Mouse (Mus musculus) neural tube, embryonic 11.5 days (tissue): ENCODE results near the gene Samd15. TPM values are rescaled to one million over a fixed set of nuclear protein-coding genes. Genes with fewer than 3 reads are reported as not detected.
"Not testable (repeated sequence)": the region's sequence is repeated elsewhere in the genome, so short reads cannot be mapped to it uniquely, and the experiment has no call there.

Experiments
- ATAC-seq: fragments of 200-750 bp; cut with Nextera tagmentation; 2 replicates; pipeline ENCODE4 v1.8.0; 2017; ENCODE audit warnings: moderate number of reproducible peaks, mild to moderate bottlenecking, moderate TSS enrichment, moderate library complexity; ENCODE audit not compliant: insufficient read depth, low FRiP score, low TSS enrichment
- DNase-seq: peaks from one replicate; pipeline ENCODE4 v3.0.0-alpha.2; 2015; ENCODE audit warnings: low spot score
- H3K27ac ChIP-seq: fragments of 300-500 bp; sonication (generic); 2 replicates; pipeline ENCODE4 v1.5.1; 2014; ENCODE audit warnings: low read depth, mild to moderate bottlenecking, low read length
- H3K27me3 ChIP-seq: fragments of 300-500 bp; sonication (generic); 2 replicates; pipeline ENCODE4 v1.6.1; 2014; ENCODE audit warnings: mild to moderate bottlenecking, low read length, mixed read lengths; ENCODE audit not compliant: control insufficient read depth, insufficient read depth
- H3K36me3 ChIP-seq: fragments of 300-500 bp; sonication (generic); 2 replicates; pipeline ENCODE4 v1.6.1; 2014; ENCODE audit warnings: mild to moderate bottlenecking, low read length, moderate library complexity, mixed read lengths; ENCODE audit not compliant: control insufficient read depth, insufficient read depth
- H3K4me1 ChIP-seq: fragments of 300-500 bp; sonication (generic); 2 replicates; pipeline ENCODE4 v1.6.1; 2014; ENCODE audit warnings: low read length, mixed read lengths; ENCODE audit not compliant: control insufficient read depth, insufficient read depth
- H3K4me2 ChIP-seq: fragments of 300-500 bp; sonication (generic); 2 replicates; pipeline ENCODE4 v1.6.1; 2014; ENCODE audit warnings: low read depth, mild to moderate bottlenecking, moderate library complexity
- H3K4me3 ChIP-seq: fragments of 300-500 bp; sonication (generic); 2 replicates; pipeline ENCODE4 v1.5.1; 2014; ENCODE audit warnings: low read depth, low read length
- H3K9ac ChIP-seq: fragments of 300-500 bp; sonication (generic); 2 replicates; pipeline ENCODE4 v1.6.1; 2014; ENCODE audit warnings: mild to moderate bottlenecking, low read length
- H3K9me3 ChIP-seq: fragments of 300-500 bp; sonication (generic); 2 replicates; pipeline ENCODE4 v1.6.1; 2016; ENCODE audit warnings: low read length; ENCODE audit not compliant: control insufficient read depth
- WGBS: fragments of 180-500 bp; shearing (Covaris S2); extraction: QIAGEN DNeasy Blood & Tissue Kit; methylation state at CpG from one replicate; pipeline ENCODE4 v1.1.7; 2014; 5-methylcytosine and 5-hydroxymethylcytosine counted together
- polyA plus RNA-seq: library from polyadenylated mRNA; unstranded; fragments of >200 nt; fragmentation: Nextera tagmentation; extraction: Ambion mirVana; gene quantifications from 2 replicates; pipeline ENCODE4 v1.2.1, GENCODE M21; 2014

Samd15 gene
- polyA plus RNA-seq, 1 experiment from 2014 or later, result 1.8 TPM

DNA sequence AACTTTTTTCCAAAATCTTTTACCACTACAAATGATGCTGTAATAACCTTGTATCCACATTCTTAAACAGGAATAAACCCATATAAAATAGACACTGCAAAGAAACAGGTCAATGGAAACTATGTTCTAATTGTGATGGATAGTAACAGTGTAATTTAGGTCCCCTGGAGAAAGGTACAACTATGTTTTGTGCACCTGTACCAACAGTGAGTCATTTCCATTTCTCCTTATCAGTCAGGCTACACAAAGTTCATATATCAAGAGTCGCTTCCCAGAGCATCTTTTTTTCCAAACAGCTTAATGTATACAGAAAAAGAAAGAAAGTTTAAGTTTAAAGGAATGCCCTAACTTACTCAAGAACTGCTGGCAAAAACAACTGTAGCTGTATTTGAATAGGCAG is 4.5 kb upstream of the Samd15 start:
- Histone ChIP-seq H3K27ac (no peak overlapping the region), H3K4me2 (no peak overlapping the region), H3K9ac (no peak overlapping the region), H3K36me3 (no peaks in the 10 kb centered on the region), H3K9me3 (no peaks in the 10 kb centered on the region), H3K4me1 (peaks cover 5% of the 10 kb centered on the region; the same call in 1 of the 2 replicates), H3K4me3 (no peak overlapping the region), H3K27me3 (no peaks in the 10 kb centered on the region)
- no peak for DNase-seq
- no peak for ATAC-seq
- 91% methylated on average over 1 of the region's 1 CpGs for WGBS

DNA sequence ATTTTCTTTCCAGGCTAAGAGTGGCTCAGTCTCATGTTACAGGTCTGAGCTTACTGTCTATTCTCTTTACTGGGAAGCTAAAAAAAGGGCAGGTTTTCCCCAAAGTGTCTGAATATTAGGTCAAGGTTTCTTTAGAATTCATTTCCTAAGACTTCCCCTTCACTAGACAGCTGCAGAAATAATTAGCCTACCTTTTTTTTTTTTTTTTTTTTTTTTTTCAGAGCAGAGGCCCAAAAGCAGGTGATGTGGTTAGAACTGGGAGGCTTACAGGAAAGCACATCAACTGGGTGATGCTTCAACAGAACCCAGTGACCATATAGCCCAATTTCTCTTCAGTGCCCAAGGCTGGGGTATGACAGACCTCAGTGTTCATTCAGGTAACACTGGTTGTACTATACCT is 3.2 kb upstream of the Samd15 start:
- Histone ChIP-seq H3K27me3 (no peaks in the 10 kb centered on the region), H3K27ac (no peak overlapping the region), H3K9ac (no peak overlapping the region), H3K4me2 (no peak overlapping the region), H3K4me1 (peaks cover 5% of the 10 kb centered on the region; the same call in 1 of the 2 replicates), H3K36me3 (no peaks in the 10 kb centered on the region), H3K4me3 (no peak overlapping the region), H3K9me3 (no peaks in the 10 kb centered on the region)
- ATAC-seq (no peak), DNase-seq (no peak)

DNA sequence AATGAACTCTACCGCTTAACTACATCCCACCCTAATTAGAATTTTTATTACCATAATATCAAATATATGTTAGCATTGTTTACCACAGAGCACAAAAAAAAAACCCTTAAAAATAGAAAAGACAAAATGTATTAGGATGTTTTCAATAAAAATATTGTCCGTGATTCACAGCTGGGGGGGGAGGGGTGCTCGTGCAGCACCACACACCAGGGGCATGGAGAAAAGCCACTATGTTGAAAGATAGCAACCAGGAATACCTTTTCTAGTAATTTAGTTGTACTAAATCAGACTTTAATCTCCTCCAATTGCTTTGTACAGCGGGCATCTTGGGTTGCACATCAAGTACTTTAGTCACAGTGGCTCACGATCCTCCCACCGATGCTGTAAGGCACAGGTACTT is 731 bp upstream of the Samd15 start:
- Histone ChIP-seq H3K36me3 (no peaks in the 10 kb centered on the region), H3K4me3 (peak overlapping the region; percentile 70), H3K4me2 (peak overlapping the region; percentile 97), H3K9ac (no peak overlapping the region), H3K27me3 (no peaks in the 10 kb centered on the region), H3K4me1 (peaks cover 5% of the 10 kb centered on the region; the same call in 1 of the 2 replicates), H3K9me3 (no peaks in the 10 kb centered on the region), H3K27ac (no peak overlapping the region)
- ATAC-seq (no peak), DNase-seq (no peak)
- 60% methylated on average over 6 of the region's 6 CpGs for WGBS

DNA sequence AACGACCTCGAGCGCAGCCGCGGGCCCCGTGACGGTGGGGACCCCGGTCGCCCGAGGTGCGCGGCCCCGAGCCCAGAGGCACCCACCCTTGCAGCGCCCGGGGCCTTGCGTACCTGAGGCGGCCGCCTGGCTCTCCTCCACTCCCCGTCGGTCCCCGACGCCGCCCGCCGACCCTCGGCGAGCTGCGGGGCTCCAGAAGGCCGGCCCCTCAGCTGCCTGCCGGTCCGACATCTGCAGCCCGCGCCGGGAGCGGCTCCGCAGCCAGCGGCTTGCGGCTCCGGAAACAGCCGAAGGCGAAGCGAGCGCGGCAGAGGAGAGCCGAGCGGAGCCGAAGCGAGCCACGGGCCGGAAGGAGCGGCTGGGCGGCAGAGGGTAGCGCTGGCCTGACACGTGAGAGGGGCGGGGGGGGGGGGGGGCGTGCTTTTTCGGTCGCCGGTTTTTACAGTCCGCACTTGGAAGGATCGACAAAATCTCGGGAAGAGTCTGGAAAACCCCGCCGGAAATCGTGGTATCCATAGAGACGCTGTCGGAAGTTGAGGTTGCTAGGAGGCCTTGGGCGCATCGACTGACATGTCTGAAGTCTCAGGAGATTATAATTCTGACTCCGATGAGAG is 557 bp downstream of the Samd15 start, which contains the start of gene Tmed8:
Gene Tmed8, minus strand, starts transcription at position 482 of the 614 bp plus-strand sequence.
- Histone ChIP-seq H3K9ac (peak within 1 kb of the TSS; percentile 83), H3K9me3 (no peaks in the 10 kb centered on the region), H3K4me3 (peak within 1 kb of the TSS; percentile 70), H3K4me1 (peaks cover 5% of the 10 kb centered on the region; the same call in 1 of the 2 replicates), H3K27me3 (no peaks in the 10 kb centered on the region), H3K36me3 (no peaks in the 10 kb centered on the region), H3K27ac (peak within 1 kb of the TSS; percentile 73), H3K4me2 (peak within 1 kb of the TSS; percentile 97)
- WGBS, result under 1% methylated on average over 60 of the region's 70 CpGs
- DNase-seq (peak; percentile 90), ATAC-seq (peak; percentile 94)

GRCm38 (mm10) chr12:87201694-87202093 is 2.2 kb downstream of the Samd15 start:
- Histone ChIP-seq H3K4me1 (peaks cover 5% of the 10 kb centered on the region; the same call in 1 of the 2 replicates), H3K4me2 (no peak overlapping the region), H3K9me3 (no peaks in the 10 kb centered on the region), H3K36me3 (no peaks in the 10 kb centered on the region), H3K9ac (no peak overlapping the region), H3K4me3 (no peak overlapping the region), H3K27ac (no peak overlapping the region), H3K27me3 (no peaks in the 10 kb centered on the region)
- ATAC-seq, result no peak
- DNase-seq, result no peak
- 70% methylated on average over 5 of the region's 5 CpGs for WGBS

- not testable (repeated sequence) for H3K9me3 ChIP-seq, H3K4me1 ChIP-seq, H3K9ac ChIP-seq, H3K27ac ChIP-seq, DNase-seq, H3K27me3 ChIP-seq, H3K4me3 ChIP-seq, ATAC-seq, H3K36me3 ChIP-seq, H3K4me2 ChIP-seq
- WGBS, result 94% methylated on average over 5 of the region's 5 CpGs
Measured at GRCm38 (mm10) chr12:87205789-87206188, 6.3 kb downstream of the Samd15 start.

GRCm38 (mm10) chr12:87212844-87213606 is 13.5 kb downstream of the Samd15 start:
- H3K36me3 ChIP-seq, result no peaks in the 10 kb centered on the region
- no peak overlapping the region for H3K4me3 ChIP-seq
- no peak overlapping the region for H3K9ac ChIP-seq
- DNase-seq (no peak), ATAC-seq (no peak)
- no peaks in the 10 kb centered on the region for H3K27me3 ChIP-seq
- H3K4me2 ChIP-seq, result no peak overlapping the region
- no peaks in the 10 kb centered on the region for H3K9me3 ChIP-seq
- 71% methylated on average over 2 of the region's 2 CpGs for WGBS
- H3K4me1 ChIP-seq, result no peaks in the 10 kb centered on the region
- no peak overlapping the region for H3K27ac ChIP-seq

DNA sequence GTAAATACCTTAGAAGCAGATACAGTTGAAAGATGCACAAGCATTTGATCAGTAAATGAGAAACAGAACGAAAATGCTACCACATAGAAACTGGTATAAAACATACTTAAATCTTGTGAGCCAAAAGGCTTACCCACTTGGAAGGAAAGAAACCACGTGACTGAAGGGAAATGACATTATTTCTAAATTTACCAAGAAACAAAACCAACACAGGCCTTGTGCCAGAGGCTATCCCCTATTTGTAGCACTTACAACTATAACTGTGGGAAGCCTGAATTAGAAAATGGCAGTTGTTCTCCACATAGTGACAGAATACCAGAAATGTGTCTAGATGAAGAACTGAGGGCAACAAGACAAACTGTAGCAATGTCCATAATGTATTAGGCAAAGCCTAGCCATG is 16.5 kb downstream of the Samd15 start:
- Histone ChIP-seq H3K27ac (no peak overlapping the region), H3K27me3 (no peaks in the 10 kb centered on the region), H3K4me1 (no peaks in the 10 kb centered on the region), H3K36me3 (no peaks in the 10 kb centered on the region), H3K9ac (no peak overlapping the region), H3K4me3 (no peak overlapping the region), H3K4me2 (no peak overlapping the region), H3K9me3 (no peaks in the 10 kb centered on the region)
- ATAC-seq, result no peak
- no peak for DNase-seq
- WGBS, result 83% methylated on average over 2 of the region's 2 CpGs

DNA sequence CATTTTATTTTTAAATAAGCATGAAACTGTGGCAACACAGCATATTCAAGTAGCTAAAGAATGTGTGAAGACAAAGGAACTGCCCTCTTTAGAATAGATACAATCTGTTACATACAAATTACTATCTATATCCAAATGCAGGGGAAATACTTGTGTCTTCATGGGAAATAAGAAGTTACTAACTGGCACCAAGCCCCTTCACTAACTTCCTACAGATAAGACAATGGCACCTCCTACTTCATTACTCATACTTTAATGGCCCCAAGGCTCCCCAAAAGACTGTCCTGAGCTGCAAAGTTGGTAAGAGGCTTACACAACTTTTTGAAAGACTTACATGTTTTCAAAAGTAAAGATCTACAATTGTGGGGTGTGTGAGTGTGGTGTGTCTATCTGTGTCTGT is 18.1 kb downstream of the Samd15 start:
- no peaks in the 10 kb centered on the region for H3K4me1 ChIP-seq

More for the DNA sequence above, 18.1 kb downstream of the Samd15 start:
- no peaks in the 10 kb centered on the region for H3K9me3 ChIP-seq
- H3K9ac ChIP-seq, result no peak overlapping the region
- no peak overlapping the region for H3K4me2 ChIP-seq
- no peaks in the 10 kb centered on the region for H3K36me3 ChIP-seq
- H3K27ac ChIP-seq, result no peak overlapping the region
- no peak overlapping the region for H3K4me3 ChIP-seq
- H3K27me3 ChIP-seq, result no peaks in the 10 kb centered on the region
- DNase-seq (no peak), ATAC-seq (no peak)
